Mouse (Mus musculus): ENCODE measurements around the gene Coasy.

The Coasy gene

DNA sequence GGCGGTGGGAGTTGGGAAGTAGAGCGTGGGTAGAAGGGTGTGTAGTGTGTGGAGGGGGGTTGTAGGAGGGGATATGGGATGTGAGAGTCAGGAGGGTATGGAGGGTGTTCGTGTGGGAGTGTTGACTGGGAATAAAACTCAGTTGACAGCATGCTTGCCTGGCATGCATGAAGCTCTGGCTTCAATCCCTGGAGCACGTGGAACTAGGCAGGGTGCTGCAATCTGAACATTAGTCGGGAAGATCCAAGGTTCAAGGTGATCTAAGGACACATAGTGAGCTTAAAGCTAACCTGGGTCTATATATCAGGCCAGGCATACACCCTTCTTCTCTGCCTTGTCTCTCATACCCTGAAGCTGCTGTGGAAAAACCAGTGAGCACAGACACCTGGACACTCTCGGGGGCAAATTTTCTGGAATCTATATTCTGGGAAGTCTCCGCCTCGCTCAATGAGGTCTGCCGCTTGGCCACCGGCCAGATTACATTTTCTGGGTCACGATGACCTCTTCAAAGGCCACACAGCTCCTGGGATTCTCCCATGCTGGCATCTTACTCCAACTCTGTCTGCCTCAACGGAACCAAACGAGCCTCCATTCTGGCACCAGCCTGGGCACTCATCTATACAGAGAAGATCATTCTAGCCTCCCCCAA, 52.0 kb downstream of the Coasy start:
- no peak for DNase-seq
